Mouse (Mus musculus) erythroblast, embryonic 14.5 days (primary cell): Measurements from ENCODE around the gene Tmprss4. TPM values are rescaled to one million over a fixed set of nuclear protein-coding genes. Genes with fewer than 3 reads are reported as not detected.

Experiments used
- H3K27me3 ChIP-seq: 2 replicates; pipeline ENCODE4 v1.6.1; 2012; ENCODE audit warnings: inconsistent platforms; ENCODE audit not compliant: control insufficient read depth
- H3K36me3 ChIP-seq: 2 replicates; pipeline ENCODE4 v1.6.1; 2012; ENCODE audit warnings: mild to moderate bottlenecking, inconsistent platforms; ENCODE audit not compliant: control insufficient read depth
- H3K4me1 ChIP-seq: 2 replicates; pipeline ENCODE4 v1.6.1; 2012; ENCODE audit warnings: inconsistent platforms; ENCODE audit not compliant: control insufficient read depth
- H3K4me3 ChIP-seq: replicated peaks from 2 replicates; pipeline ENCODE3; 2012; ENCODE audit warnings: moderate library complexity, mild to moderate bottlenecking, inconsistent platforms
- H3K9me3 ChIP-seq: 2 replicates; pipeline ENCODE4 v1.6.1; 2012; ENCODE audit warnings: low read length, inconsistent platforms, mixed read lengths; ENCODE audit not compliant: control insufficient read depth
- GATA1 ChIP-seq: IDR thresholded peaks from 2 replicates; pipeline ENCODE4 v1.6.1; 2012; ENCODE audit warnings: low read length, inconsistent platforms, mixed read lengths
- TAL1 ChIP-seq: IDR thresholded peaks from 3 replicates; pipeline ENCODE4 v1.6.1; 2012; ENCODE audit warnings: low read length, inconsistent platforms, mixed read lengths
- polyA plus RNA-seq: library from polyadenylated mRNA; stranded (reverse); fragments of >175 nt; gene quantifications from 2 replicates; pipeline ENCODE4 v1.2.3, GENCODE M21; 2012

The Tmprss4 gene
- not detected in 2 replicates for polyA plus RNA-seq

GRCm38 (mm10) chr9:45203797-45204410, at the start of gene Tmprss4:
Tmprss4 (minus strand) TSS chr9:45204092.
- H3K4me3 ChIP-seq, result no peak within 1 kb of the TSS
- H3K36me3 ChIP-seq, result no peaks in the 10 kb centered on the region
- H3K4me1 ChIP-seq, result no peaks in the 10 kb centered on the region
- no peak for TF ChIP-seq TAL1
- no peak for TF ChIP-seq GATA1
- H3K9me3 ChIP-seq, result no peaks in the 10 kb centered on the region
- no peaks in the 10 kb centered on the region for H3K27me3 ChIP-seq

GRCm38 (mm10) chr9:45252395-45252794, 48.5 kb upstream of the Tmprss4 start:
- H3K36me3 ChIP-seq, result no peaks in the 10 kb centered on the region

GRCm38 (mm10) chr9:45251990-45252389, 48.1 kb upstream of the Tmprss4 start:
- H3K4me1 ChIP-seq, result no peaks in the 10 kb centered on the region
- H3K27me3 ChIP-seq, result no peaks in the 10 kb centered on the region
- H3K9me3 ChIP-seq, result no peaks in the 10 kb centered on the region
- no peaks in the 10 kb centered on the region for H3K36me3 ChIP-seq
- H3K4me3 ChIP-seq, result no peak overlapping the region
- TF ChIP-seq TAL1 (no peak), GATA1 (no peak)

More at GRCm38 (mm10) chr9:45252395-45252794, 48.5 kb upstream of the Tmprss4 start:
- Histone ChIP-seq H3K4me3 (no peak overlapping the region), H3K9me3 (no peaks in the 10 kb centered on the region), H3K4me1 (no peaks in the 10 kb centered on the region), H3K27me3 (no peaks in the 10 kb centered on the region)
- no peak for TF ChIP-seq GATA1
- no peak for TF ChIP-seq TAL1

GRCm38 (mm10) chr9:45251281-45251680, 47.4 kb upstream of the Tmprss4 start:
- Histone ChIP-seq H3K9me3 (no peaks in the 10 kb centered on the region), H3K27me3 (no peaks in the 10 kb centered on the region), H3K4me3 (no peak overlapping the region), H3K36me3 (no peaks in the 10 kb centered on the region), H3K4me1 (no peaks in the 10 kb centered on the region)
- no peak for TF ChIP-seq GATA1
- no peak for TF ChIP-seq TAL1

GRCm38 (mm10) chr9:45250306-45250705, 46.4 kb upstream of the Tmprss4 start:
- TF ChIP-seq TAL1, result no peak
- no peak for TF ChIP-seq GATA1
- H3K9me3 ChIP-seq, result no peaks in the 10 kb centered on the region
- no peaks in the 10 kb centered on the region for H3K36me3 ChIP-seq
- H3K4me3 ChIP-seq, result no peak overlapping the region
- H3K27me3 ChIP-seq, result no peaks in the 10 kb centered on the region
- no peaks in the 10 kb centered on the region for H3K4me1 ChIP-seq

- Histone ChIP-seq H3K4me3 (no peak overlapping the region), H3K27me3 (no peaks in the 10 kb centered on the region), H3K36me3 (no peaks in the 10 kb centered on the region), H3K4me1 (no peaks in the 10 kb centered on the region), H3K9me3 (no peaks in the 10 kb centered on the region)
- TF ChIP-seq GATA1, result no peak
- TF ChIP-seq TAL1, result no peak
Measured at GRCm38 (mm10) chr9:45247536-45247935, 43.6 kb upstream of the Tmprss4 start.

- H3K27me3 ChIP-seq, result no peaks in the 10 kb centered on the region; the same call in 1 of the 2 replicates
- no peak for TF ChIP-seq GATA1
- H3K4me1 ChIP-seq, result no peaks in the 10 kb centered on the region
- no peaks in the 10 kb centered on the region for H3K9me3 ChIP-seq
- no peaks in the 10 kb centered on the region for H3K36me3 ChIP-seq
- H3K4me3 ChIP-seq, result no peak overlapping the region
Measured at GRCm38 (mm10) chr9:45246060-45246459, 42.2 kb upstream of the Tmprss4 start.

GRCm38 (mm10) chr9:45245432-45245831, 41.5 kb upstream of the Tmprss4 start:
- Histone ChIP-seq H3K27me3 (no peaks in the 10 kb centered on the region; the same call in 1 of the 2 replicates), H3K9me3 (no peaks in the 10 kb centered on the region), H3K4me1 (no peaks in the 10 kb centered on the region), H3K36me3 (no peaks in the 10 kb centered on the region), H3K4me3 (no peak overlapping the region)
- TF ChIP-seq GATA1, result no peak
- TF ChIP-seq TAL1, result no peak

- Histone ChIP-seq H3K4me1 (no peaks in the 10 kb centered on the region), H3K4me3 (no peak overlapping the region), H3K27me3 (no peaks in the 10 kb centered on the region; the same call in 1 of the 2 replicates), H3K36me3 (no peaks in the 10 kb centered on the region), H3K9me3 (no peaks in the 10 kb centered on the region)
- TF ChIP-seq TAL1 (no peak), GATA1 (no peak)
Measured at GRCm38 (mm10) chr9:45241397-45241796, 37.5 kb upstream of the Tmprss4 start.

- H3K27me3 ChIP-seq, result no peaks in the 10 kb centered on the region; the same call in 1 of the 2 replicates
- H3K9me3 ChIP-seq, result no peaks in the 10 kb centered on the region
- no peaks in the 10 kb centered on the region for H3K36me3 ChIP-seq
- TF ChIP-seq TAL1 (no peak), GATA1 (no peak)
- no peaks in the 10 kb centered on the region for H3K4me1 ChIP-seq
- no peak overlapping the region for H3K4me3 ChIP-seq
Measured at GRCm38 (mm10) chr9:45236744-45237143, 32.9 kb upstream of the Tmprss4 start.
